Mouse (Mus musculus) liver, embryonic 11.5 days (tissue): ENCODE data around the gene Rhot1. TPM values are rescaled to one million over a fixed set of nuclear protein-coding genes. Genes with fewer than 3 reads are reported as not detected.
"Not testable (repeated sequence)": the region's sequence is repeated elsewhere in the genome, so short reads cannot be mapped to it uniquely, and the experiment has no call there.

Experiments
- ATAC-seq: fragments of 200-750 bp; cut with Nextera tagmentation; replicated peaks from 2 replicates; pipeline ENCODE4 v1.8.0; 2017; ENCODE audit warnings: moderate number of reproducible peaks, mild to moderate bottlenecking, moderate TSS enrichment, moderate library complexity; ENCODE audit not compliant: low FRiP score
- DNase-seq: peaks from one replicate; pipeline ENCODE4 v3.0.0-alpha.2; 2017; ENCODE audit warnings: low spot score
- H3K27ac ChIP-seq: fragments of 300-500 bp; sonication (generic); 2 replicates; pipeline ENCODE4 v1.5.1; 2014; ENCODE audit warnings: mild to moderate bottlenecking, low read depth, low read length, control low read depth
- H3K27me3 ChIP-seq: fragments of 300-500 bp; sonication (generic); replicated peaks from 2 replicates; pipeline ENCODE4 v1.6.1; 2014; ENCODE audit warnings: low read length, mixed read lengths; ENCODE audit not compliant: control insufficient read depth, insufficient read depth
- H3K36me3 ChIP-seq: fragments of 300-500 bp; sonication (generic); 2 replicates; pipeline ENCODE4 v1.6.1; 2014; ENCODE audit warnings: mild to moderate bottlenecking, low read length, moderate library complexity, mixed read lengths; ENCODE audit not compliant: control insufficient read depth, insufficient read depth
- H3K4me1 ChIP-seq: fragments of 300-500 bp; sonication (generic); replicated peaks from 2 replicates; pipeline ENCODE4 v1.6.1; 2014; ENCODE audit warnings: low read length, mixed read lengths; ENCODE audit not compliant: control insufficient read depth, insufficient read depth
- H3K4me2 ChIP-seq: fragments of 300-500 bp; sonication (generic); 2 replicates; pipeline ENCODE4 v1.6.1; 2014; ENCODE audit warnings: mild to moderate bottlenecking, control low read depth, moderate library complexity
- H3K4me3 ChIP-seq: fragments of 300-500 bp; sonication (generic); 2 replicates; pipeline ENCODE4 v1.5.1; 2014; ENCODE audit warnings: low read depth, low read length, control low read depth
- H3K9ac ChIP-seq: fragments of 300-500 bp; sonication (generic); 2 replicates; pipeline ENCODE4 v1.6.1; 2014; ENCODE audit warnings: low read depth, low read length, control low read depth
- H3K9me3 ChIP-seq: fragments of 300-500 bp; sonication (generic); 2 replicates; pipeline ENCODE4 v1.6.1; 2016; ENCODE audit warnings: low read length, inconsistent platforms, mixed read lengths; ENCODE audit not compliant: control insufficient read depth
- WGBS: fragments of 180-500 bp; shearing (Covaris S2); extraction: QIAGEN DNeasy Blood & Tissue Kit; methylation state at CpG from one replicate; pipeline ENCODE4 v1.1.7; 2014; 5-methylcytosine and 5-hydroxymethylcytosine counted together
- polyA plus RNA-seq: library from polyadenylated mRNA; unstranded; fragments of >200 nt; fragmentation: Nextera tagmentation; extraction: Ambion mirVana; gene quantifications from 2 replicates; pipeline ENCODE4 v1.2.1, GENCODE M21; 2014

Gene Rhot1
- polyA plus RNA-seq, 1 experiment from 2014 or later, result 49.4 TPM

DNA sequence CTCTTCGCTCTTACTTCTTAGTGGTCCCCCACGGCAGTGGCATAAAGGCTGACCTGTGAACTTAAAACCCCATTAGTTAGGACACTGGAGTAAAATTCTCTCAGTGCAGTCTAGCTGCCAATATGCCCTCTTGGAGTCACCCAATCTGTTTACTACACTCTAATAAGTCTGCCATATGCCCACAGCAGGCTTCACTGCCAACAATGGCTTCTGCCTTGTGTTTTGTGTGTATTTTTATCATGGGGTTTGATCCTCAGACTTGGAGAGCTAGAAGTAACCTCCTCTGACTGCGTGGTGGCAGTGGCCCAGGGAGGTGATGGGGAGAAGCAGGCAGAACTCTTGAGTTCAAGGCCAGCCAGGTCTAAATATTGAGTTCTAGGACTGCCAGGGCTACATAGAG, 4.8 kb upstream of the Rhot1 start:
- Histone ChIP-seq H3K4me1 (no peaks in the 10 kb centered on the region), H3K27ac (no peak overlapping the region), H3K9me3 (no peaks in the 10 kb centered on the region), H3K4me2 (no peak overlapping the region), H3K9ac (no peak overlapping the region), H3K27me3 (no peaks in the 10 kb centered on the region), H3K4me3 (no peak overlapping the region), H3K36me3 (no peaks in the 10 kb centered on the region)
- 73% methylated on average over 3 of the region's 3 CpGs for WGBS
- ATAC-seq (no peak), DNase-seq (no peak)

DNA sequence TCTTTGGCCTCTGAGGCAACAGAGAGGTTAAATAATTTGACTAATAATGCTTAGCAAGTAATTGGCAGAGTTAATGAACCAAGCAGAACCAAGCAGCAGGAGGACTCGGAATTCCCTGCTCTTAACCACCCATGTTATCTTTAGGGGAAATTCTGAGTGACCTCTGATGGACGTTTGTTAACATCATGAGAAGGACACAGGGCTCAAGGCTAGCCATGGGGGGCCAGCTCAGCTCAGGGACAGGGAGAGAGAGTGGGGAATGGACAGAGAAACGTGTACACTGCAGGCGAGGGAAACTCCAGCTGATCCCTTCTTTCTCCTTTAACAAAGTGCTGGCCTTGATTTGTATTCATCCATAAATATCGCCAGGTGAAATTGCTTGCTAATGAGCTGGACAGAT, 3.9 kb upstream of the Rhot1 start:
- Histone ChIP-seq H3K9me3 (no peaks in the 10 kb centered on the region), H3K4me3 (no peak overlapping the region)
- no peak for ATAC-seq

GRCm38 (mm10) chr11:80208465-80208859, 357 bp upstream of the Rhot1 start:
- no peak overlapping the region for H3K9ac ChIP-seq
- H3K9me3 ChIP-seq, result no peaks in the 10 kb centered on the region
- no peak overlapping the region for H3K4me2 ChIP-seq
- WGBS, result 36% methylated on average over 7 of the region's 7 CpGs
- no peak for DNase-seq
- peaks cover 3% of the 10 kb centered on the region; the same call in 1 of the 2 replicates for H3K36me3 ChIP-seq
- H3K4me1 ChIP-seq, result peaks cover 10% of the 10 kb centered on the region
- no peaks in the 10 kb centered on the region for H3K27me3 ChIP-seq
- no peak for ATAC-seq
- peak overlapping the region; percentile 80; the same call in 1 of the 2 replicates for H3K4me3 ChIP-seq
- no peak overlapping the region for H3K27ac ChIP-seq

More for the DNA sequence above, 3.9 kb upstream of the Rhot1 start:
- 62% methylated on average over 5 of the region's 5 CpGs for WGBS
- no peak overlapping the region for H3K9ac ChIP-seq
- no peak overlapping the region for H3K4me2 ChIP-seq
- no peaks in the 10 kb centered on the region for H3K27me3 ChIP-seq
- H3K27ac ChIP-seq, result no peak overlapping the region
- no peaks in the 10 kb centered on the region for H3K36me3 ChIP-seq
- peaks cover under 1% of the 10 kb centered on the region; the same call in 1 of the 2 replicates for H3K4me1 ChIP-seq
- no peak for DNase-seq

GRCm38 (mm10) chr11:80210321-80210720, 1.5 kb downstream of the Rhot1 start:
- H3K27me3 ChIP-seq, result no peaks in the 10 kb centered on the region
- no peaks in the 10 kb centered on the region for H3K9me3 ChIP-seq
- peaks cover 10% of the 10 kb centered on the region for H3K4me1 ChIP-seq
- H3K4me3 ChIP-seq, result peak overlapping the region; percentile 80
- DNase-seq (no peak), ATAC-seq (no peak)
- peak overlapping the region; percentile 76 for H3K4me2 ChIP-seq
- WGBS, result 38% methylated on average over 6 of the region's 6 CpGs
- peaks cover 3% of the 10 kb centered on the region; the same call in 1 of the 2 replicates for H3K36me3 ChIP-seq
- no peak overlapping the region for H3K27ac ChIP-seq
- peak overlapping the region; percentile 86; the same call in 1 of the 2 replicates for H3K9ac ChIP-seq

DNA sequence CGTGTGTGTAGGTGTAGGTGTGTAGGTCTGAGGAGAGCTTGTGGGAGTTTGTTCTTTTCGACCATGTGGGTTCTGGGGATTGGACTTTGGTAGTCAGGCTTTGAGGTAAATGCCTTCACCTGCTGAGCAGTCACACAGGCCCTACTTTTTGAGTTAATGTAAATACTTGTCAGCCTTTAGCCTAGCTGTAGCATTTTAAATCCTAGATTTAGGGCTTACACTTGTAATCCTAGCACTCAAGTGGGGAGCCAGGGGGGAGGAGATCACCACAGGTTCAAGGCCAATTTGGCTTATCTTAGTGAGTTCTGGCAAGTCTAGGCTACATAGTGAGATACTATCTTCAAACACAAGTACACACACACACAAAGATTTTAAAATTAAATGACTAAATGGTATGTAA, 3.5 kb downstream of the Rhot1 start:
- Histone ChIP-seq H3K36me3 (peaks cover 5% of the 10 kb centered on the region; the same call in 1 of the 2 replicates), H3K4me1 (peaks cover 10% of the 10 kb centered on the region), H3K4me2 (no peak overlapping the region), H3K9ac (no peak overlapping the region), H3K27ac (no peak overlapping the region), H3K9me3 (no peaks in the 10 kb centered on the region), H3K4me3 (no peak overlapping the region), H3K27me3 (no peaks in the 10 kb centered on the region)
- ATAC-seq (no peak), DNase-seq (no peak)
- WGBS, result 91% methylated on average over 2 of the region's 2 CpGs

- Histone ChIP-seq H3K4me3 (no peak overlapping the region), H3K27ac (no peak overlapping the region), H3K9ac (no peak overlapping the region), H3K9me3 (no peaks in the 10 kb centered on the region), H3K4me1 (peaks cover 8% of the 10 kb centered on the region), H3K27me3 (no peaks in the 10 kb centered on the region), H3K4me2 (no peak overlapping the region), H3K36me3 (peaks cover 5% of the 10 kb centered on the region; the same call in 1 of the 2 replicates)
- DNase-seq (no peak), ATAC-seq (no peak)
- WGBS, result 83% methylated on average over 3 of the region's 3 CpGs
These were observed 6.5 kb downstream of the Rhot1 start for GRCm38 (mm10) chr11:80215291-80215690.

GRCm38 (mm10) chr11:80218657-80219293, 10.0 kb downstream of the Rhot1 start:
- no peak overlapping the region for H3K27ac ChIP-seq
- no peaks in the 10 kb centered on the region for H3K9me3 ChIP-seq
- peaks cover 2% of the 10 kb centered on the region; the same call in 1 of the 2 replicates for H3K4me1 ChIP-seq
- H3K9ac ChIP-seq, result no peak overlapping the region
- no peaks in the 10 kb centered on the region for H3K27me3 ChIP-seq
- H3K4me3 ChIP-seq, result no peak overlapping the region
- 83% methylated on average over 11 of the region's 11 CpGs for WGBS
- DNase-seq, result no peak
- peaks cover 7% of the 10 kb centered on the region for H3K36me3 ChIP-seq
- no peak for ATAC-seq
- no peak overlapping the region for H3K4me2 ChIP-seq

DNA sequence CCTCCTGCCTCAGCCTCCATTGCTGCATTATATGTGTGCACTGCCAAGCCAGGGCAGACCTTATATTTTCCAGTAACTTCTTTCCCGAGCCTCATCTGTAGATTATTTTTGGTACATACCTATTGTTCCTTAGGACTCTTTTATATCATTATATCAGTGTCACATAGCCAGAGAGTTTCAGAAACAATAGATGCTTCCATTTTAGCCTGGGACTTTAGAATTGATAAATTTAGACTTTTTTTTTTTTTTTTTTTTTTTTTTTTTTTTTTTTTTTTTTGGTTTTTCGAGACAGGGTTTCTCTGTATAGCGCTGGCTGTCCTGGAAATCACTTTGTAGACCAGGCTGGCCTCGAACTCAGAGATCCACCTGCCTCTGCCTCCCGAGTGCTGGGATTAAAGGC, 21.2 kb downstream of the Rhot1 start:
- not testable (repeated sequence) for H3K4me1 ChIP-seq, H3K9me3 ChIP-seq, H3K9ac ChIP-seq, H3K27ac ChIP-seq, DNase-seq, H3K4me3 ChIP-seq, H3K27me3 ChIP-seq, ATAC-seq, H3K4me2 ChIP-seq
- 92% methylated on average over 1 of the region's 5 CpGs for WGBS
- peaks cover 18% of the 10 kb centered on the region for H3K36me3 ChIP-seq

DNA sequence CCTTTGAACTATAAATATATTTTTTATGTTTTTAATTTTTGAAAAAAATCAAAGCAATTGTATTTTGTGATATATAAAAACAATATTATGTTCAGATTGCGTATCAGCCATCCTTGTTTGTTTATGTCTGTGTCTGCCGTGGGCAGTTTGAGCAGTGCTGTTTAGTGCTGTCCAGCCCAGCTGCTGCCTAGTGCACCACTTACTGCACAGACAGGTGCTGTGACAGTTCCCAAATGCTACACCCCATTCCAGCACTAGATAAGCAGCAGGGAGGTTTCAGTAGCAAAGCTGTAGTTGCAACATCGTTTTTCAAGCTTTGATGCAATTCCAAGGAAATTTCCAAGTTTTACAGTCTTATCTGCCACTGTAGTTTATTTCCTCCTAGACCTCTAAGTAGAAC, 28.5 kb downstream of the Rhot1 start:
- H3K27me3 ChIP-seq, result no peaks in the 10 kb centered on the region
- whole genome bisulfite sequencing, result 81% methylated on average over 3 of the region's 3 CpGs
- H3K4me2 ChIP-seq, result no peak overlapping the region
- no peak overlapping the region for H3K27ac ChIP-seq
- no peak overlapping the region for H3K9ac ChIP-seq
- H3K36me3 ChIP-seq, result peaks cover 5% of the 10 kb centered on the region; the same call in 1 of the 2 replicates
- no peaks in the 10 kb centered on the region for H3K9me3 ChIP-seq
- H3K4me3 ChIP-seq, result no peak overlapping the region
- H3K4me1 ChIP-seq, result no peaks in the 10 kb centered on the region
- DNase-seq (no peak), ATAC-seq (no peak)
